Mouse (Mus musculus): ENCODE measurements around the gene Wdr43. TPM values are rescaled to one million over a fixed set of nuclear protein-coding genes. Genes with fewer than 3 reads are reported as not detected.

Gene Wdr43
- total and polyA plus RNA-seq, 3 experiments: 157 to 355 (median 252) TPM

- in situ Hi-C loops (cut with MboI; ENCODE audit: low pct_ligation_motif_present, low pct_unique_long_range_greater_than_20kb, low sequenced_read_pairs): loop anchor here (5.0 kb wide), 1 partner anchor 198 kb away; no protein-coding TSS in a partner anchor
- Histone ChIP-seq H3K4me3 (replicated peaks in 1 of 3; ENCODE audit: low read depth in 2 of 3, low read length in 2 of 3, poor library complexity in 1 of 3) (no peak overlapping the region), H3K9me3 (replicated peaks; ENCODE audit: low read length) (no peaks in the 10 kb centered on the region), H3K4me2 (ENCODE audit: insufficient read depth, low read depth, poor library complexity, severe bottlenecking) (no peak overlapping the region), H3K79me2 (replicated peaks; ENCODE audit: control insufficient read depth, extremely low read depth, insufficient read depth, poor library complexity, severe bottlenecking) (no peaks in the 10 kb centered on the region), H3K27me3 (replicated peaks) (no peaks in the 10 kb centered on the region), H3K27ac (ENCODE audit: insufficient read depth, low read depth) (no peak overlapping the region), H3K36me3 (replicated peaks in 1 of 2; ENCODE audit: control insufficient read depth in 1 of 2, insufficient read depth in 1 of 2, low read length in 1 of 2) (no peaks in the 10 kb centered on the region), H3K4me1 (ENCODE audit: control insufficient read depth in 1 of 2, insufficient read depth in 2 of 2) (peaks cover 0 to 39% of the 10 kb centered on the region in 2 experiments; a peak in 2 of 4 replicates), H3K9ac (ENCODE audit: insufficient read depth, low read depth) (no peak overlapping the region)
- DNase-seq (ENCODE audit: extremely low read depth): no peak
- TF ChIP-seq POLR2AphosphoS2 (IDR thresholded peaks at IDR 0.05; ENCODE audit: low read depth, low read length) (no peak), BHLHE40 (IDR thresholded peaks at IDR 0.05; ENCODE audit: low read depth, low read length) (no peak), ELF1 (IDR thresholded peaks at IDR 0.05; ENCODE audit: low read depth, low read length) (no peak), NELFE (IDR thresholded peaks at IDR 0.05; ENCODE audit: low read depth, low read length) (no peak), RCOR1 (conservative IDR thresholded peaks at IDR 0.05; ENCODE audit: low read depth, low read length) (no peak), KAT2A (IDR thresholded peaks at IDR 0.05; ENCODE audit: insufficient replicate concordance, low read length) (no peak), POLR2A (IDR thresholded peaks at IDR 0.05; ENCODE audit: low read depth, low read length) (no peak), EP300 (IDR thresholded peaks at IDR 0.05; ENCODE audit: low read length) (no peak), JUN (IDR thresholded peaks at IDR 0.05; ENCODE audit: insufficient read depth, low read depth, low read length) (no peak), UBTF (IDR thresholded peaks at IDR 0.05; ENCODE audit: low read depth, low read length) (no peak), IRF4 (IDR thresholded peaks at IDR 0.05; ENCODE audit: low read depth, low read length) (no peak), E2F4 (IDR thresholded peaks at IDR 0.05; ENCODE audit: insufficient replicate concordance, low read depth, low read length) (no peak), SMC3 (IDR thresholded peaks at IDR 0.05; ENCODE audit: low read depth, low read length) (no peak), ZMIZ1 (IDR thresholded peaks at IDR 0.05; ENCODE audit: low read depth, low read length) (no peak), PAX5 (IDR thresholded peaks at IDR 0.05; ENCODE audit: low read length) (no peak), TBP (conservative IDR thresholded peaks at IDR 0.05; ENCODE audit: low read depth, low read length) (no peak)
- dilution Hi-C loops (cut with MboI; ENCODE audit: extremely low pct_ligation_motif_present, extremely low pct_unique_long_range_greater_than_20kb, low sequenced_read_pairs): no loop called here
These were observed 58.2 kb downstream of the Wdr43 start for GRCm38 (mm10) chr17:71673936-71674335.

GRCm38 (mm10) chr17:71674886-71675285 lies 59.2 kb downstream of the Wdr43 start:
- dilution Hi-C loops (cut with MboI; ENCODE audit: extremely low pct_ligation_motif_present, extremely low pct_unique_long_range_greater_than_20kb, low sequenced_read_pairs): no loop called here
- H3K4me3 ChIP-seq (replicated peaks in 1 of 3; ENCODE audit: low read depth in 2 of 3, low read length in 2 of 3, poor library complexity in 1 of 3): no peak overlapping the region

More at GRCm38 (mm10) chr17:71674886-71675285, 59.2 kb downstream of the Wdr43 start:
- Histone ChIP-seq H3K79me2 (replicated peaks; ENCODE audit: control insufficient read depth, extremely low read depth, insufficient read depth, poor library complexity, severe bottlenecking) (no peaks in the 10 kb centered on the region), H3K36me3 (replicated peaks in 1 of 2; ENCODE audit: control insufficient read depth in 1 of 2, insufficient read depth in 1 of 2, low read length in 1 of 2) (no peaks in the 10 kb centered on the region), H3K27ac (ENCODE audit: insufficient read depth, low read depth) (no peak overlapping the region), H3K9me3 (replicated peaks; ENCODE audit: low read length) (no peaks in the 10 kb centered on the region), H3K4me2 (ENCODE audit: insufficient read depth, low read depth, poor library complexity, severe bottlenecking) (no peak overlapping the region), H3K4me1 (ENCODE audit: control insufficient read depth in 1 of 2, insufficient read depth in 2 of 2) (peaks cover 0 to 39% of the 10 kb centered on the region in 2 experiments; a peak in 2 of 4 replicates), H3K9ac (ENCODE audit: insufficient read depth, low read depth) (no peak overlapping the region), H3K27me3 (replicated peaks) (no peaks in the 10 kb centered on the region)
- DNase-seq (ENCODE audit: extremely low read depth): no peak
- TF ChIP-seq ZNF384 (IDR thresholded peaks at IDR 0.05; ENCODE audit: low read depth, low read length): no peak
- no peak for TF ChIP-seq TCF12 (IDR thresholded peaks at IDR 0.05; ENCODE audit: low read depth, low read length)
- no peak for TF ChIP-seq EP300 (IDR thresholded peaks at IDR 0.05; ENCODE audit: low read length)
- TF ChIP-seq CHD1 (IDR thresholded peaks at IDR 0.05; ENCODE audit: low read depth, low read length): no peak
- TF ChIP-seq USF1 (IDR thresholded peaks at IDR 0.05; ENCODE audit: low read depth, low read length): no peak
- TF ChIP-seq MAFK (IDR thresholded peaks at IDR 0.05; ENCODE audit: insufficient replicate concordance, low read length): no peak
- no peak for TF ChIP-seq GABPA (IDR thresholded peaks at IDR 0.05; ENCODE audit: insufficient replicate concordance, low read depth, low read length)
- TF ChIP-seq ELF1 (IDR thresholded peaks at IDR 0.05; ENCODE audit: low read depth, low read length): no peak
- TF ChIP-seq ZKSCAN1 (IDR thresholded peaks at IDR 0.05; ENCODE audit: borderline replicate concordance, low read depth, low read length): no peak
- in situ Hi-C loops (cut with MboI; ENCODE audit: low pct_ligation_motif_present, low pct_unique_long_range_greater_than_20kb, low sequenced_read_pairs): loop anchor here (5.0 kb wide), 1 partner anchor 197 kb away; no protein-coding TSS in a partner anchor
